Mouse (Mus musculus): ENCODE results near the gene Vegfd. TPM values are rescaled to one million over a fixed set of nuclear protein-coding genes. Genes with fewer than 3 reads are reported as not detected.

The Vegfd gene
- polyA plus RNA-seq, 1 experiment = 2.1 TPM

GRCm38 (mm10) chrX:164406133-164407022 is 33.2 kb downstream of the Vegfd start:
- H3K4me3 ChIP-seq = no peak overlapping the region
- no peaks in the 10 kb centered on the region for H3K79me2 ChIP-seq (ENCODE audit: control insufficient read depth, insufficient read depth)
- TF ChIP-seq SRF (IDR thresholded peaks at IDR 0.05; ENCODE audit: control insufficient read depth, insufficient read length, low read depth) (no peak), USF1 (IDR thresholded peaks at IDR 0.05; ENCODE audit: low read depth) (no peak), MAX (IDR thresholded peaks at IDR 0.05; ENCODE audit: low read depth) (no peak), POLR2A (IDR thresholded peaks at IDR 0.05; ENCODE audit: insufficient read length, low read depth) (no peak), CEBPB (IDR thresholded peaks at IDR 0.05; ENCODE audit: insufficient read depth, poor library complexity, severe bottlenecking) (no peak), TCF3 (IDR thresholded peaks at IDR 0.05; ENCODE audit: insufficient read length, low read depth) (no peak), MYOG (IDR thresholded peaks at IDR 0.05; ENCODE audit: control insufficient read depth in 1 of 3, insufficient read depth in 1 of 3, insufficient read length in 2 of 3, low read depth in 2 of 3) (no peak), TCF12 (IDR thresholded peaks at IDR 0.05; ENCODE audit: insufficient read depth, poor library complexity, severe bottlenecking) (no peak), MYOD1 (IDR thresholded peaks at IDR 0.05; ENCODE audit: control insufficient read depth in 1 of 3, insufficient read length in 2 of 3, low read depth in 2 of 3) (no peak), POLR2AphosphoS2 (IDR thresholded peaks at IDR 0.05; ENCODE audit: insufficient read length, low read depth) (no peak), E2F4 (IDR thresholded peaks at IDR 0.05; ENCODE audit: insufficient read depth) (no peak)
- no peaks in the 10 kb centered on the region for H3K36me3 ChIP-seq (ENCODE audit: control insufficient read depth, insufficient read depth)
- no peaks in the 10 kb centered on the region for H3K27me3 ChIP-seq (ENCODE audit: control insufficient read depth, insufficient read depth, insufficient read length)
- H3ac ChIP-seq (ENCODE audit: control insufficient read depth, insufficient read length) = no peak overlapping the region
- H3K4me2 ChIP-seq (ENCODE audit: low read depth) = no peak overlapping the region

- Histone ChIP-seq H3K4me3 (no peak overlapping the region), H3K27me3 (ENCODE audit: control insufficient read depth, insufficient read depth, insufficient read length) (no peaks in the 10 kb centered on the region), H3K36me3 (ENCODE audit: control insufficient read depth, insufficient read depth) (no peaks in the 10 kb centered on the region), H3ac (ENCODE audit: control insufficient read depth, insufficient read length) (no peak overlapping the region), H3K4me2 (ENCODE audit: low read depth) (no peak overlapping the region), H3K79me2 (ENCODE audit: control insufficient read depth, insufficient read depth) (no peaks in the 10 kb centered on the region)
- TF ChIP-seq CEBPB (IDR thresholded peaks at IDR 0.05; ENCODE audit: insufficient read depth, poor library complexity, severe bottlenecking) = no peak
- TF ChIP-seq REST (IDR thresholded peaks at IDR 0.05; ENCODE audit: insufficient read depth, insufficient read length) = no peak
- TF ChIP-seq TCF3 (IDR thresholded peaks at IDR 0.05; ENCODE audit: insufficient read length, low read depth) = no peak
- no peak for TF ChIP-seq TCF12 (IDR thresholded peaks at IDR 0.05; ENCODE audit: insufficient read depth, poor library complexity, severe bottlenecking)
- TF ChIP-seq E2F4 (IDR thresholded peaks at IDR 0.05; ENCODE audit: insufficient read depth) = no peak
- no peak for TF ChIP-seq MAX (IDR thresholded peaks at IDR 0.05; ENCODE audit: low read depth)
- TF ChIP-seq POLR2AphosphoS2 (IDR thresholded peaks at IDR 0.05; ENCODE audit: insufficient read length, low read depth) = no peak
- no peak for TF ChIP-seq POLR2A (IDR thresholded peaks at IDR 0.05; ENCODE audit: insufficient read length, low read depth)
- no peak for TF ChIP-seq MYOG (IDR thresholded peaks at IDR 0.05; ENCODE audit: control insufficient read depth in 1 of 3, insufficient read depth in 1 of 3, insufficient read length in 2 of 3, low read depth in 2 of 3)
- TF ChIP-seq USF1 (IDR thresholded peaks at IDR 0.05; ENCODE audit: low read depth) = no peak
- TF ChIP-seq MYOD1 (IDR thresholded peaks at IDR 0.05; ENCODE audit: control insufficient read depth in 1 of 3, insufficient read length in 2 of 3, low read depth in 2 of 3) = no peak
- TF ChIP-seq SRF (IDR thresholded peaks at IDR 0.05; ENCODE audit: control insufficient read depth, insufficient read length, low read depth) = no peak
Measured at GRCm38 (mm10) chrX:164408301-164408927, 35.2 kb downstream of the Vegfd start.

DNA sequence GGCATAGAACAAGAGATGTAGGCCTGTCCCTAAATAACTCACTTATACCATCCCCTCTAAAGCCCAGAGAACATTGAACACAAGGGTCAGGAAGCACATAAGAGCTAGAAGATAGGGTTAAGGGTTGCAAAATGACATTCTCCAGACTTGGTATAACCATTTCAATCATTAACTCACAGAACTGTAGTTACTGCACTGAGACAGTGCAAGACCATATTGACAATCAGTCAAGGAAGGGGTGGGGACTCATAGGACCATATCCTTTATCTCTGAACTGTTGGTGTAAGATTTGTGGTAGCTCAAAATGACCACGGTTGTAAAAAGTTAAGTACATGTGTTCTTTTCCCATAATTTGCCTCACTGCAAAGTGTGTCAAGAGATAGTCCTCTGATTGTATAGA is 37.4 kb downstream of the Vegfd start:
- no peak overlapping the region for H3K4me3 ChIP-seq
- no peaks in the 10 kb centered on the region for H3K36me3 ChIP-seq (ENCODE audit: control insufficient read depth, insufficient read depth)
- TF ChIP-seq USF1 (IDR thresholded peaks at IDR 0.05; ENCODE audit: low read depth) (no peak), POLR2A (IDR thresholded peaks at IDR 0.05; ENCODE audit: insufficient read length, low read depth) (no peak), REST (IDR thresholded peaks at IDR 0.05; ENCODE audit: insufficient read depth, insufficient read length) (no peak), MYOG (IDR thresholded peaks at IDR 0.05; ENCODE audit: control insufficient read depth in 1 of 3, insufficient read depth in 1 of 3, insufficient read length in 2 of 3, low read depth in 2 of 3) (no peak), CEBPB (IDR thresholded peaks at IDR 0.05; ENCODE audit: insufficient read depth, poor library complexity, severe bottlenecking) (no peak), TCF3 (IDR thresholded peaks at IDR 0.05; ENCODE audit: insufficient read length, low read depth) (no peak), SRF (IDR thresholded peaks at IDR 0.05; ENCODE audit: control insufficient read depth, insufficient read length, low read depth) (no peak)
- no peaks in the 10 kb centered on the region for H3K27me3 ChIP-seq (ENCODE audit: control insufficient read depth, insufficient read depth, insufficient read length)
- H3K4me2 ChIP-seq (ENCODE audit: low read depth) = no peak overlapping the region
- H3K79me2 ChIP-seq (ENCODE audit: control insufficient read depth, insufficient read depth) = no peaks in the 10 kb centered on the region
- H3ac ChIP-seq (ENCODE audit: control insufficient read depth, insufficient read length) = no peak overlapping the region

DNA sequence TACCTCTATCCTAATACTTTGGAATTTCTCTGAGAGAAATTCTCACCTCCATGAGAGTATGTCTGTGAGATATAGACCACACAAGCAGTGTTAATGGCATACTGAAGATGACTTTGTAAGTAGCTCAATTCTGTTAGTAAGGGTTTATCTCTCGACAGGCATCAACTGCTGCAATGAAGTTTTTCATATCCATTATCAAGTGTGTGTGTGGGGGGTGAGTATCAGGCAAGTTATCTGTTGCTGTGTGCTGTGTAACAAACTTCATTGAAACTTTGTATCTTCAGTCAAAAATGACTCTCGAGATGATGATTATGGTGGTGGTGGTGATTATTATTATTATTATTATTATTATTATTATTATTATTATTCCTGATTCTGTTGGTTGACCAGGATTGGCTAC is 43.6 kb downstream of the Vegfd start:
- Histone ChIP-seq H3K4me3 (no peak overlapping the region), H3K27me3 (ENCODE audit: control insufficient read depth, insufficient read depth, insufficient read length) (no peaks in the 10 kb centered on the region), H3K36me3 (ENCODE audit: control insufficient read depth, insufficient read depth) (no peaks in the 10 kb centered on the region), H3K4me2 (ENCODE audit: low read depth) (no peak overlapping the region), H3ac (ENCODE audit: control insufficient read depth, insufficient read length) (no peak overlapping the region), H3K79me2 (ENCODE audit: control insufficient read depth, insufficient read depth) (peaks cover 19% of the 10 kb centered on the region)
- TF ChIP-seq CEBPB (IDR thresholded peaks at IDR 0.05; ENCODE audit: insufficient read depth, poor library complexity, severe bottlenecking) = no peak
- TF ChIP-seq MYOG (IDR thresholded peaks at IDR 0.05; ENCODE audit: control insufficient read depth in 1 of 3, insufficient read depth in 1 of 3, insufficient read length in 2 of 3, low read depth in 2 of 3) = no peak
- no peak for TF ChIP-seq MAX (IDR thresholded peaks at IDR 0.05; ENCODE audit: low read depth)
- no peak for TF ChIP-seq POLR2A (IDR thresholded peaks at IDR 0.05; ENCODE audit: insufficient read length, low read depth)
- no peak for TF ChIP-seq SRF (IDR thresholded peaks at IDR 0.05; ENCODE audit: control insufficient read depth, insufficient read length, low read depth)
- TF ChIP-seq REST (IDR thresholded peaks at IDR 0.05; ENCODE audit: insufficient read depth, insufficient read length) = no peak
- no peak for TF ChIP-seq E2F4 (IDR thresholded peaks at IDR 0.05; ENCODE audit: insufficient read depth)
- TF ChIP-seq USF1 (IDR thresholded peaks at IDR 0.05; ENCODE audit: low read depth) = no peak
- TF ChIP-seq TCF3 (IDR thresholded peaks at IDR 0.05; ENCODE audit: insufficient read length, low read depth) = no peak
- TF ChIP-seq POLR2AphosphoS2 (IDR thresholded peaks at IDR 0.05; ENCODE audit: insufficient read length, low read depth) = no peak
- no peak for TF ChIP-seq MYOD1 (IDR thresholded peaks at IDR 0.05; ENCODE audit: control insufficient read depth in 1 of 3, insufficient read length in 2 of 3, low read depth in 2 of 3)
- no peak for TF ChIP-seq TCF12 (IDR thresholded peaks at IDR 0.05; ENCODE audit: insufficient read depth, poor library complexity, severe bottlenecking)
